Mouse (Mus musculus) thymus, postnatal 4 days (tissue): ENCODE results near the gene Ppme1.

Experiments
- DNase-seq: peaks from one replicate; pipeline ENCODE4 v3.0.0; 2021

Ppme1 gene

GRCm38 (mm10) chr7:100323721-100324120 lies 48.4 kb downstream of the Ppme1 start:
- no peak for DNase-seq

- no peak for DNase-seq
Measured at GRCm38 (mm10) chr7:100317534-100317933, 54.6 kb downstream of the Ppme1 start.

GRCm38 (mm10) chr7:100316924-100317323 lies 55.2 kb downstream of the Ppme1 start:
- DNase-seq: no peak

- DNase-seq: no peak
Measured at GRCm38 (mm10) chr7:100312716-100313115, 59.4 kb downstream of the Ppme1 start.

GRCm38 (mm10) chr7:100310290-100310689 lies 61.8 kb downstream of the Ppme1 start:
- DNase-seq: peak; percentile 62

GRCm38 (mm10) chr7:100309679-100310078 lies 62.4 kb downstream of the Ppme1 start:
- DNase-seq: no peak

GRCm38 (mm10) chr7:100309216-100309615 lies 62.9 kb downstream of the Ppme1 start:
- no peak for DNase-seq

- no peak for DNase-seq
Measured at GRCm38 (mm10) chr7:100307872-100308653, 64.0 kb downstream of the Ppme1 start.

- DNase-seq: no peak
Measured at GRCm38 (mm10) chr7:100305894-100306293, 66.2 kb downstream of the Ppme1 start.

GRCm38 (mm10) chr7:100302316-100302715 lies 69.8 kb downstream of the Ppme1 start:
- DNase-seq: no peak

GRCm38 (mm10) chr7:100301390-100301789 lies 70.7 kb downstream of the Ppme1 start:
- DNase-seq: no peak

- no peak for DNase-seq
Measured at GRCm38 (mm10) chr7:100298861-100299510, 73.1 kb downstream of the Ppme1 start.

GRCm38 (mm10) chr7:100296699-100297098 lies 75.4 kb downstream of the Ppme1 start:
- no peak for DNase-seq

GRCm38 (mm10) chr7:100295745-100296144 lies 76.4 kb downstream of the Ppme1 start:
- no peak for DNase-seq

GRCm38 (mm10) chr7:100293546-100293945 lies 78.6 kb downstream of the Ppme1 start:
- DNase-seq: no peak

GRCm38 (mm10) chr7:100288622-100289021 lies 83.5 kb downstream of the Ppme1 start:
- no peak for DNase-seq

GRCm38 (mm10) chr7:100287748-100288578 lies 84.1 kb downstream of the Ppme1 start:
- DNase-seq: no peak

- DNase-seq: peak; percentile 50
Measured at GRCm38 (mm10) chr7:100285383-100285782, 86.7 kb downstream of the Ppme1 start, which contains the start of gene P4ha3. P4ha3 (plus strand) TSS chr7:100285520.

GRCm38 (mm10) chr7:100283298-100283697 lies 88.8 kb downstream of the Ppme1 start:
- DNase-seq: no peak

GRCm38 (mm10) chr7:100281596-100281995 lies 90.5 kb downstream of the Ppme1 start:
- DNase-seq: no peak

- DNase-seq: peak; percentile 39
Measured at GRCm38 (mm10) chr7:100279803-100280202, 92.3 kb downstream of the Ppme1 start.
